Mouse (Mus musculus) frontal cortex, adult 2 months (tissue): ENCODE data around the gene 1190002N15Rik. TPM values are rescaled to one million over a fixed set of nuclear protein-coding genes. Genes with fewer than 3 reads are reported as not detected.

ENCODE experiments used
- DNase-seq, 2 experiments: peaks; one replicate each; pipeline ENCODE4 v3.0.0; 2022; ENCODE audit warnings: low spot score in 1 of 2; ENCODE audit errors: extremely low spot score in 1 of 2
- polyA plus RNA-seq: library from polyadenylated mRNA; depleted of rRNA; stranded (reverse); fragments of >200 nt; gene quantifications from 2 replicates; pipeline ENCODE4 v1.2.3, GENCODE M21; 2012

1190002N15Rik gene
- polyA plus RNA-seq, 1 experiment: 37.6 TPM

DNA sequence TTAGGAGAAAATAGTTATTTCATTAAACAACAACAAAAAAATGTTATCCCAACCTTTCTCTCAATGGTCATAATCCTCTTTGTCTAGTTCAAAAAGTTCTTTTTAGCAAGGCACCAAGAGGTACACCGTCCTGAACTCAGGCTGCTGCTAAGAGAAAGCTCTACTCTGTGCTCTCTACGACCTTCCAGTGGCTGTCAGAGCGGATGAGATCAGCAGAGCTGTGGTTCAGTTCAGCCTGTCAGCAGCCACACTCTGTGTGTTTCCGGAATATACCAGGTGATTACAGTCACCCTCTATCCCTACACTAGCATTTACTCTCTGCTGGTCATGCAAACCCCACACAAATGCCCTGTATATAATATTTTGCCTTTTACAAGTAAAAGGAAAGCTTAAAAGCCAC lies 4.2 kb downstream of the 1190002N15Rik start:
- DNase-seq: no peak

DNA sequence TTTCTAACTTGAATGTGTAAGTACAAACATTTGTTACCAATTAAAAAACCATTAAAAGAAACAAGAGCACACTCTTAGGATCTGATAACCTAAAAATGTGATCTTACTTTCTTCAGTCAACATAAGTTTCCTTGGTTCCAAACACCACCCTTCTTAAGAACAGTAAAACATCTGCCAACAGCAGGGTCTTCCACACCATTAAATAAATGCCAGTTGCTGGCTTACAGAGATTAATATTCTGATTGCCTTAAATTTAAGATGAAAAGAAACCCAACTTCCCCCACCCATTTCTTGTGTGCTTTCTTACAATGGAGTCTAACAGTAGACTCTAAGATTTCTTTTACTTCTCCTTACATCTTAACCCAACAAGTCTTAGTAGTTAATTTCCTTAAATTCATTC lies 7.9 kb downstream of the 1190002N15Rik start:
- no peak for DNase-seq

DNA sequence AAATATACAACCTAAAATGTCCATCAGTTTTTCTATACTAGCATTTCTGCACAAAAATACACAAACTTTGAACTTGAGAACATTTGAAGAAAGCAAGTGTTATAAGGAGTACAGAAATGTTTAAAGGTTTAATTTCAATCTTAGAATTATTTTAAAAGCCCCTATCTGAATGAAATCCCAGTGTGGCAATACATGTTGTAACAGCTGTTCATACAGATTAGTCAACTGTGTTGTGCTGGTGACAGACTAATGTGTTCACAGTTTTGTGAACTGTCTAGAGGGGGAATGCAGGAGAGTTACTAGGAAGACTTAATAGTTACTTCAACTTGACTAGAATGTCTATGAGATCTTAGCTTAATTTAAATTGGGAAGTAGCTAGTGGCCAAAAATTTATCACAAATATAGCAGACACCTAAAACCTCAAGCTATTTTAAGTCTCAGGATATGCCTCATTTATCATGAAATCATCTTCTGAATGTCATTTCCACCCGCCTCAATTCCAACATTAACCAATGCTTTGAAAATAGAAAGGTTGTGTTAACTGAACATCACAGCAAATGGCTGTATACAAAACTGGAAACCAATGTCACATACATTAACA lies 8.6 kb downstream of the 1190002N15Rik start:
- no peak for DNase-seq

DNA sequence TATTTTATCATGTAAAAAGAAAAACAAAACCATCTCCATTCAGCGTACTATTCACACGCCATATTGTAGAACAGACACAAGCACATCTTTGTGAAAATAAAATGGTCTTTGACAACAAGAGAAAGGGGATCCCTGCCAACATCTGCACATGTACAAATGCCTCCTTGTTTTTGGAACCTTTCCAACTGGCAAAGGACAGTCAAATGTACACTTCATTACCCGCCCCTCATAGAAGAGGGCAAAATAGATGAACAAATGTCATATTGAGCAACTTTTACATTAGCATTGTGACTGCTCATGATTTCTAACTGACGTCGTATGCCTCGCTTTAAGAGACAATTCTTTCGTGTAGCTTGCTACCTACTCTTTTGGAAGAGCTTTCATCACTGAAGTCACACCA lies 11.4 kb downstream of the 1190002N15Rik start:
- DNase-seq: peak in 1 of 2 experiments; percentile 37

DNA sequence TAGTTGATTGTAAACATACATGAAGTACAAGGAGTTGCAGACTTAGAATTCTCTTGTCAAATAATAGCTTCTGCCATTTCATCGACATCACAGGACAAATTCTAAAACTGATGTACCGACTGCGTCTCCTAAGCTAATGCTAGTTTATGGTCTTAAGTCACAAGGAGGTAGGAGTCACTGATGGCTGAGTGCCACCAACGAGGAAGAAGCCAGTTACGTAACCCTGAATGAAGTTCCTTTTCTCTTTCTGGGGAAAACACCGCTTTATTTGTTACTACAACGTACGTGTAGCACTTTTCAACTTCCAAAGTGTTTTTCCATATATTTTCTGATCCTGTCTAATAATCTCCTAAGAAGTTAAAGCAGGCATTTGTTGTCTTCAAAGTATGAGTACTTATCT lies 25.6 kb downstream of the 1190002N15Rik start:
- DNase-seq: no peak

DNA sequence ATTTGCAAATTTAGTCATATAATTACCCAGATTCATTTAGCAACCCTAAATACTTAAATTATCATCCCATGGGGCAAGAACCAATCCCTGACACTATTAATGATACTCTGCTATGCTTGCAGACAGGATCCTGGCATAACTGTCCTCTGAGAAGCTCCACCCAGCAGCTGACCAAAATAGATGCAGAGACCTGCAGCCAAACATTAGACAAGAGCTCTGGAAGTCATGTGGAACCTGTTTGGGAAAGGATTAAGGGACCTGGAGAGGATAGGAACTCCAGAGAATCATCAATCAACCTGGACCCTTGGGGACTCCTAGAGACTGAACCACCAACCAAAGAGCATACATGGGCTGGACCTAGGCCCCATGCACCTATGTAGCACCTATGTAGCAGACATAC lies 26.7 kb downstream of the 1190002N15Rik start:
- no peak for DNase-seq

DNA sequence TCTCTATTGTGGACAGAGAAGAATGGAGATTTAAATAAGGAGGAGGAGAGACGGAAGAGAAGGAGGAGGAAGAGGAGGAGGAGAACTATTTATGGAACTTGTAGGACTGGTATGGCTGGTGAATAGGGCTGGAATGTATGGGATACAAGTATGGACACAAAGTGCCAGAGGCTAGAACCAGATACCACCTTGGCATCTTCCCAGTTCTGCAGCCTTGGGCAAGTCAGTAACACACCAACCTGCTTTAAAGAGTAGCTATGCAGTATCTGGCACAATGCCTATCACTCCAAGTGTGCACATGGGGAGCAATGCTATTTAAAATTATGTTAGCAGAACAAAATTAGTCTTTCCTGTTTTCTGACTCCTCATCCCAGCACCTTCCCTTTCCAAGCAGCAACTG lies 30.9 kb downstream of the 1190002N15Rik start:
- DNase-seq: no peak

DNA sequence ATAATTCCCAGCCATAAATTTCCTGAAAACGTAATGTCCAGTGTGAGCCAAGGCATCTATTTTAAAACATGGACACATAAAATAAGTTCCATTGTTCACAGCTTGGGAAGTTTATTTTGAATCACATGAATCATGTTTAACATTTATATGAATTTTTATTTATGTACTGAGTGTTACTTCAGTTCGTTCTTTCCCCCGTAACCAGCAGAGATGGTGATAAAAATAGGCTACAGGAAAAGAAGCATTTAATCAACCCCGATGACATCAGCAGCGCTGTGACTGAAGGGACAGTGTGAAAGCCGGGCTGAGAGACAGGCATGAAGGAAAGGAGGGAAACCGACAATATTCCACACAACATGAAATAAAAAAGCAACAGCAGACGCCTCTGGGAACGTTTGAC lies 46.4 kb downstream of the 1190002N15Rik start:
- DNase-seq: peak in 1 of 2 experiments; percentile 16

DNA sequence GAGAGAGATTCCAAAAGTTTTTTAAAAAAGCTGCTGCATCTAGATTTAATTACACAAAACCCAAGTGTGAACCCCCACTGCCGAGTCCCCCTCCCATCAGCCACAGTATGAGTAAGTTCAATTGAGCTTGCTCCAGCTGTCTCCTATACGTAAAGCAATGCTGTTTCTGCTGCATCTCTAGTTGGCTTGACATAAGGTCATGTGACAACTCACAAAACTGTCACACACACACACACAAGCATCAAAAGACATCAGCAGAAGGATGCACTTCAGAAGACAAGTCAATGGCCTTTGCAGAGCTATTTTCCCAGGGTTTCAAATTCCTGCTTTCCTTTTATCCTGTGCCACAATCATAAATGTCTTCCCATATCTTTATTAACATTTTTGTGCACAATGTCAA lies 49.9 kb downstream of the 1190002N15Rik start:
- DNase-seq: no peak

DNA sequence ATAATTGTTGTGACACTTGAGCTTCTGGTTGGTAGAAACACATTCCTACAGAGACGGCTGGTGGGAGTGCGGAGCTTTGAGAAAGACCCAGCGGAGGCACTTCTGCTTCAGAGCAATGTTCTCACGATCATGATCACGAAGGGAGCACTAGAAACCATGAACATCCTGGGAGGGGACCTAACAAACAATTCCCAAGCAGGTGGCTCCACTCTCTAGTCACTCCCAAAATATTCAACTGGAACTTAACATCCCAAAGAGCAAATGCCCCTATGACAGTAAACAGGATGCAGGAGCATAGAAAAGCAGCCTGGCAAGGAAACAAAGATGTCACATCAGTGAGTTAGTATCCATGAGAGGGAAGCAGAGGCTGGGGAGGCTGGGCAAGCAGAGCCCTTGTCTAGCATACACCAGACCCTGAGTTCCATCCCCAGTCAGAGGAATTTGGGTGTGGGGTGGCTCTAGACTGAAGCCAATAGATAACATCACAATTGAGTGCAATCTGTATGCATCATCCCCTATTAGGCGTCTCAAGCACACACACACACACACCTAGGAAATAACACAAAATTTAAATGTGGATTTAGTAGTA lies 54.5 kb downstream of the 1190002N15Rik start:
- DNase-seq: no peak

DNA sequence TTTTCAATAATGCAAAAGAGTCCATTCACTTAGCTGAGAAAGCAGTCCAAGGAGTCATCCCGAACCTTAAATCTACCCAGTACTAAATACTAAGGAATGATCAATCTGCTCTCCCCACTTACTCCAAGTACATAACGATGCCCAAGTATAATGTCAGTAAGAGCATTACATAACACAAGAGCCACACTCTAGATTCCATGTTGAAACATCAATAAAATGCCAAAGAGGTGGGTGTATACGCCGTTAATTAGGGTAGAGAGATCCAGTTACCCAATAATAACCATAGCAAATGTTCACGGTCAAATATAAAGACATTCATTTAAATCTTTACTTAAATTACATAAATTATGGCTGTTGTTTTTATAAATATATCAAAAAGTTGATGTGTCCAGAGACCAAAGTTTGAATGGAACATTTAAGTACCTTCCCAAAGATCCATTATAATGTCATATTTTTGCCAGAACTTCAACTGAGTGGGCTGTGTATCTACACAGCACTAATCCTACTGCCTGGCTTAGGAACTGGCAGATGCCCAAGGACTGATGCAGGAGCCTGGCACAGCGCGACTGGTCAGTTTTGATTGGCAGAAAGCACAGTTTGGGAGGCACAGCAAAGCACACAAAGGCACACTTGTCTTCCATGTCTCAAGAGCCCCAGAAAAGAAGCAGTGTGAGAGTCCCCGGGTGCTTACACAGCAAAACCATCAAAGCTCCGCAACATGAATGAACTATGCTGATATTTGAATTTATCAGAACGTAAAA lies 55.5 kb downstream of the 1190002N15Rik start:
- peak; percentile 46 to 60 for DNase-seq

DNA sequence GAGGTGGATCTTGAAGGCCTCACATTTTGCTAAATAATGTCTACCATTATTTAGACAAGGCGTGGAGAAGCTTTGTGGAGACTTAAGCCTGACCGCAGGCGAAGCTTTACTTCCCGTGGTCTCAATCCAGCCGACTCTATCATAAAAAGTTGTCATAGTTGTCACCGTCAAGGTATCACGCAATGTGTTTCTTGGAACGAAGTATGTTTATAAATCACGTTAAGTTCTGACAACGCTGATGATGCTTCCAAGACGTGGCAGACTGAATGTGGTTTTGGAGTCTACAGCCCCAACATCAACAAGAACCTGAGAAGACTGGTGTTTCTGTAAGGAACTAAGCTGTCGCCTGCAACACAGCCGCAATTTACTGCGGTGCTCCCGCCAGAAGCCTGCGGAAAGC lies 56.8 kb downstream of the 1190002N15Rik start:
- DNase-seq: no peak

DNA sequence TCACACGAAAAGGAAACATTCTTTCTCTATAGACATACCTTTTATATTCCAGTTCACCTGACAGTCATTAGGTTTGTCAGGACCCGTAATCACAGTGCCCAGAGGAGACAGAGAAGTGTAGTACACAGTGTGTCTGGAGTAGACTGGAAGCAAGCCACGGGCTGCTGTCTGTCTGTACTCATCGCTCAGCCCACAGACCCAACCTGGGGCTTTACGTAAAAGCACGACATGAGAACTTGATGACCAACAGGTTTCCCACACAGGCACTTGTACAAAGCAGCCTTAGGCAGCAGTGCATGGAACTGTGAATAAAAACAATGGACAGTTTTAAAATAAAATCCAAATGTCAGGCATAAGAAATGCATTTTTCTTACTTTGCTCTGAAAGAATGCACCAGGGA lies 58.5 kb downstream of the 1190002N15Rik start:
- no peak for DNase-seq

DNA sequence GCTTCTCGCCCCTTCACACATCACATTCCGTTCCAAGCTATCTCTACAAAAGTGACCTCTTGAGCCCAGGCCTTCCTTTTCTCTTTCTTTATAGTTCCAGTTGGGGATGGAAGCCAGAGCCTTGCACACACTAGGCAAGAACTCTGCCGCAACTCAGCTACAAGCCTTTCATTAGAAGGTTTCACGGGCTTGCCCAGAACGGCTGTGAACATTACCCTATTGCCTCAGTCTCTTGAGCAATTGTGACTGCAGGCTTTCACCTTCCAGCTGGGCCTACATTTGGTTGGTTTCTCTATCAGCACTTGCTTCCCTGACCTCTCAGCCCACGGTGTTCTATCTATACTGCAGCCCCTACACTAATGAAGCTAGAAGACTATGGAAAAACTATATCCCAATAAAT lies 58.9 kb downstream of the 1190002N15Rik start:
- no peak for DNase-seq

DNA sequence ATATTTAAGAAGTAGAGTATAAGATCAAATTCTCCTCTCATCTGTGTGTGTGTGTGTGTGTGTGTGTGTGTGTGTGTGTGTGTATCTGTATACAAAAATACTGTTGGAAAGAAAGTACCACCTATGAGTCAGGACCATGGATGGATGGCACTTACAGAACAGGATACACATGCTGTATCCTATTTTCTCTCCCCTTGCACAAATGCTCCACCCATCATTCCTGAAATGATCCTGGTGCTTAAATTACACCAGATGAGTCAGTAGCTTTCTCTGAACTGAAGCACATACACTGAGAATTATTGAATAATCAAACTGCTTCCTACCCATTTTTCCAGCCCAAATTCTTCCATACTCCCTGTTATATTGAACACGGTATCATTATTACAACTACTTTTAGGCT lies 61.9 kb downstream of the 1190002N15Rik start:
- DNase-seq: no peak

DNA sequence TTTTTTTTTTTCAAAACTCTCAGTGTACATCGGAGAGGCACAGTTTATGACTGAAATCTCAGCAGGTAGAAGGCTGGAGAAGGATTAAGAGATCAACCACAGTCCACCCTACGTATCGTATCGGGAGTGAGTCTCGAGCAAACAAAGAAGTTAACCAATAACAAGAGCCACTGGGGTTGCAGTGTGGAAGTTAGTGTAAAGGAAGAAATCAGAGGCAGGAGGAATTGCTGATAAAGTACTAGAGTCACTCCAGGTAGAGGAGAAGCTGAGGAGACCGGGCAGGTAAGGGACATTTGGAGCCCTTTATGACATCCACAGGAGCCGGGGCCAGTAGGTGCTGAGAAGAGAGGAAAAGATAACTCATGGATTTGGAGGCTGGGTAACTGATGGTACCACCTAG lies 64.0 kb downstream of the 1190002N15Rik start:
- DNase-seq: no peak

DNA sequence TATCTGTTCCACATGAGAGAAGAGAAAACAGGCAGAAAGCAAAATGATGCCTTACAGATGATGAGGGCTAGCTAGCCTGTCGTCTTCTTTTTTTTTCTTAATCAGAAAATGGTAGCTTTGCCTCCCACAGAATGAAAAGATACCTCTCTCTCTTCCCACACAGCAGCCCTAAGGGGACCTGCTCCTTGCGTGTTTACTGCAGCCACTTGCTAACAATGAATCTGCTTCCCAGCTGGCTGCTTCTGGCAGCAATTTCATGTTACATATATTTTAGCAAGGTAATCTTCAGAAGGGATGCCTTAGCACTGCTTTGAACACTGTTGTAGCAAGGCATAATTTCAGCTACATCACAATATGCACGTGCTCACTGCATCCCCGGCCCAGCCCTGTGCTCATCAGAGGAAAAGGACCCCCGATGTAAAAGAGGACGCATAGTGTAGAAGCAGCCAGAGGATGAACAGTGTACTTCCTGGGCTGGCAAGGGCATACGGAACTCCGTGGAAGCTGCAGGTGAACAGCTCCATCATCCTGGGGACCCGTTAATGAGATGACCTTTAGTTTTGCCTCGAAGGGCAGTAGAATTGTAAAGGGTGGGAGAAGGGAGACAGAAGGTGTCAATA lies 64.8 kb downstream of the 1190002N15Rik start:
- DNase-seq: no peak

DNA sequence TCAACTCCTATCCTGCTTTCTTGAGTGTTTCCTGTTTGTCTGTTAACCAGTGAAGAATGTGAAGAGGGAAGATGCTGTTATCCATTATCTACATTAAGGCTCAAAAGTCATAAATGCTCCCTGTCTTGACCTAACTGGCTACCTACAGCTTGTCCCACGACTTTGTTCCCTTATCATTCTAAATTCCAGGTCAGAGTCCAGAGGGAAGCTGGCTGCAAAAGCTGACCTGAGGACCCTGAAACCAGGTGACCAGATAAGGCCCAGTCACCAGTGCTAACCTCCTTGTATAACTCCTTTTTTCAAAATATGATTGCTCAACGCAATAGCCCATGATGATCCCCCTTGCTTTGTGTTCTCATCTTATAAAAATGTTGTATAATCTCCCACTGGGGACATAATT lies 66.4 kb downstream of the 1190002N15Rik start:
- no peak for DNase-seq
